Mouse (Mus musculus) lung, embryonic 16.5 days (tissue): ENCODE results near the gene Tnfrsf14. TPM values are rescaled to one million over a fixed set of nuclear protein-coding genes. Genes with fewer than 3 reads are reported as not detected.

Experiments
- ATAC-seq: fragments of 200-750 bp; cut with Nextera tagmentation; 2 replicates; pipeline ENCODE4 v1.8.0; 2017; ENCODE audit warnings: low read depth, mild to moderate bottlenecking, moderate library complexity
- H3K27ac ChIP-seq: fragments of 300-500 bp; sonication (generic); 2 replicates; pipeline ENCODE4 v1.5.1; 2014; ENCODE audit warnings: mild to moderate bottlenecking, control low read depth, low read length
- H3K27me3 ChIP-seq: fragments of 300-500 bp; sonication (generic); 2 replicates; pipeline ENCODE4 v1.6.1; 2014; ENCODE audit warnings: low read depth, low read length, mixed read lengths; ENCODE audit not compliant: control insufficient read depth, insufficient read depth
- H3K36me3 ChIP-seq: fragments of 300-500 bp; sonication (generic); 2 replicates; pipeline ENCODE4 v1.6.1; 2014; ENCODE audit warnings: low read length; ENCODE audit not compliant: control insufficient read depth, insufficient read depth
- H3K4me1 ChIP-seq: fragments of 300-500 bp; sonication (generic); replicated peaks from 2 replicates; pipeline ENCODE4 v1.6.1; 2014; ENCODE audit warnings: low read length, mixed read lengths; ENCODE audit not compliant: control insufficient read depth, insufficient read depth
- H3K4me2 ChIP-seq: fragments of 300-500 bp; sonication (generic); 2 replicates; pipeline ENCODE4 v1.6.1; 2014; ENCODE audit warnings: low read depth, low read length, control low read depth
- H3K4me3 ChIP-seq: fragments of 300-500 bp; sonication (generic); 2 replicates; pipeline ENCODE4 v1.5.1; 2014; ENCODE audit warnings: mild to moderate bottlenecking, low read length, control low read depth
- H3K9ac ChIP-seq: fragments of 300-500 bp; sonication (generic); 2 replicates; pipeline ENCODE4 v1.6.1; 2014; ENCODE audit warnings: low read length, control low read depth
- H3K9me3 ChIP-seq: fragments of 300-500 bp; sonication (generic); 2 replicates; pipeline ENCODE4 v1.6.1; 2016; ENCODE audit warnings: low read length; ENCODE audit not compliant: control insufficient read depth
- WGBS: fragments of 180-500 bp; shearing (Covaris S2); extraction: QIAGEN DNeasy Blood & Tissue Kit; methylation state at CpG from one replicate; pipeline ENCODE4 v1.1.7; 2014; 5-methylcytosine and 5-hydroxymethylcytosine counted together
- polyA plus RNA-seq: library from polyadenylated mRNA; unstranded; fragments of >200 nt; fragmentation: Nextera tagmentation; extraction: Ambion mirVana; gene quantifications from 2 replicates; pipeline ENCODE4 v1.2.1, GENCODE M21; 2015

Gene Tnfrsf14
- polyA plus RNA-seq, 1 experiment from 2014 or later = 1.7 TPM

GRCm38 (mm10) chr4:154962683-154963082 is 34.3 kb upstream of the Tnfrsf14 start:
- Histone ChIP-seq H3K4me3 (no peak overlapping the region), H3K4me1 (peaks cover 40% of the 10 kb centered on the region), H3K4me2 (no peak overlapping the region), H3K36me3 (no peaks in the 10 kb centered on the region), H3K27me3 (peaks cover 52% of the 10 kb centered on the region), H3K27ac (no peak overlapping the region), H3K9ac (no peak overlapping the region), H3K9me3 (no peaks in the 10 kb centered on the region)
- WGBS = 82% methylated on average over 7 of the region's 7 CpGs
- ATAC-seq = no peak

GRCm38 (mm10) chr4:154961911-154962310 is 33.5 kb upstream of the Tnfrsf14 start:
- peaks cover 40% of the 10 kb centered on the region for H3K4me1 ChIP-seq
- no peaks in the 10 kb centered on the region for H3K9me3 ChIP-seq
- peaks cover 52% of the 10 kb centered on the region for H3K27me3 ChIP-seq
- 23% methylated on average over 13 of the region's 13 CpGs for WGBS
- H3K36me3 ChIP-seq = no peaks in the 10 kb centered on the region
- no peak overlapping the region for H3K4me3 ChIP-seq
- H3K9ac ChIP-seq = no peak overlapping the region; the same call in 1 of the 2 replicates
- ATAC-seq = no peak
- no peak overlapping the region for H3K27ac ChIP-seq
- peak overlapping the region; percentile 70 for H3K4me2 ChIP-seq

- Histone ChIP-seq H3K9me3 (no peaks in the 10 kb centered on the region), H3K27me3 (peaks cover 52% of the 10 kb centered on the region), H3K4me1 (peaks cover 40% of the 10 kb centered on the region), H3K9ac (peak overlapping the region; percentile 42), H3K36me3 (no peaks in the 10 kb centered on the region), H3K4me2 (peak overlapping the region; percentile 70), H3K4me3 (peak overlapping the region; percentile 49), H3K27ac (no peak overlapping the region)
- under 1% methylated on average over 46 of the region's 47 CpGs for WGBS
- ATAC-seq = no peak
These were observed 32.9 kb upstream of the Tnfrsf14 start for GRCm38 (mm10) chr4:154961226-154961738.

GRCm38 (mm10) chr4:154960690-154961225 is 32.4 kb upstream of the Tnfrsf14 start, which contains the start of gene Hes5:
TSS of gene Hes5 (plus strand) at chr4:154960923.
- no peak within 1 kb of the TSS for H3K27ac ChIP-seq
- WGBS = under 1% methylated on average over 65 of the region's 65 CpGs
- H3K4me3 ChIP-seq = peak within 1 kb of the TSS; percentile 49
- peaks cover 35% of the 10 kb centered on the region for H3K4me1 ChIP-seq
- peak within 1 kb of the TSS; percentile 46 for H3K9ac ChIP-seq
- peaks cover 54% of the 10 kb centered on the region for H3K27me3 ChIP-seq
- ATAC-seq = no peak
- no peaks in the 10 kb centered on the region for H3K36me3 ChIP-seq
- H3K9me3 ChIP-seq = no peaks in the 10 kb centered on the region
- H3K4me2 ChIP-seq = peak within 1 kb of the TSS; percentile 70

DNA sequence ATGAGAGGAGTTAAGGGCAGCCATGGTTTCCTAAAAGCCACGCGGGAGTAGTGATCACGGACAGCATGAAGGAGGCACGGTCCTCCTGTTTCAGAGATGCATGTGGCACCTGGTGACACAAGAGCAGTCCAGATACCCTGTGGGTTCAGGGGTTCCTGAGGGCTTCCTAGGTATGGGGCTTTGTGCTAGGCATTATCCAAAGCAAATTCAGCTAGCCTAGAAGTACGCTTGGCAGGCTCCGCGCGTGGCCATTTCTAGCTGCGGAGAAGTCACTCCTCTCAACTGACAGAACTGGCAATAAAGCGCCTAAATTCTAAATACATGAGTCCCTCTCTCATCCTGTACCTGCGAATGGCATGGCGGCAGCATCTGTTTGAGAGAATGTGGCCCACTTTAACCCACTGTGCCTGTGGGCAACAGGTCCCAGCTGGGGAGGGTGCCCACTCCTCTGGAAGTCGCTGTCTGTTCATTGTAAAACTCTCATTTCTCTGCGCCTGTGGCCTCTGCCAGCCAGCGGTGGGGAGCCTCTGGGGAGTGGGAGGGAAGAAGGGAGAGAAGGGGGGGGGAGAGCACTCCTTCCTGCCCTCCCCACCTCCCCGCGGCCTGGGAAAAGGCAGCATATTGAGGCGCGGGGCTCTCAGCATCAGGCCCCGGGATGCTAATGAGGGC is 31.8 kb upstream of the Tnfrsf14 start:
- Histone ChIP-seq H3K27ac (no peak overlapping the region), H3K9me3 (no peaks in the 10 kb centered on the region), H3K4me1 (peaks cover 29% of the 10 kb centered on the region), H3K27me3 (peaks cover 58% of the 10 kb centered on the region), H3K9ac (peak overlapping the region; percentile 46; the same call in 1 of the 2 replicates), H3K36me3 (no peaks in the 10 kb centered on the region), H3K4me3 (peak overlapping the region; percentile 49), H3K4me2 (peak overlapping the region; percentile 70)
- WGBS = 26% methylated on average over 20 of the region's 20 CpGs
- ATAC-seq = no peak

- Histone ChIP-seq H3K4me3 (no peak overlapping the region), H3K4me2 (peak overlapping the region; percentile 7; the same call in 1 of the 2 replicates), H3K9ac (no peak overlapping the region), H3K9me3 (no peaks in the 10 kb centered on the region), H3K36me3 (no peaks in the 10 kb centered on the region), H3K27me3 (peaks cover 69% of the 10 kb centered on the region), H3K27ac (no peak overlapping the region), H3K4me1 (peaks cover 25% of the 10 kb centered on the region)
- 17% methylated on average over 8 of the region's 8 CpGs for WGBS
- no peak for ATAC-seq
These were observed 30.3 kb upstream of the Tnfrsf14 start for GRCm38 (mm10) chr4:154958621-154959020.

DNA sequence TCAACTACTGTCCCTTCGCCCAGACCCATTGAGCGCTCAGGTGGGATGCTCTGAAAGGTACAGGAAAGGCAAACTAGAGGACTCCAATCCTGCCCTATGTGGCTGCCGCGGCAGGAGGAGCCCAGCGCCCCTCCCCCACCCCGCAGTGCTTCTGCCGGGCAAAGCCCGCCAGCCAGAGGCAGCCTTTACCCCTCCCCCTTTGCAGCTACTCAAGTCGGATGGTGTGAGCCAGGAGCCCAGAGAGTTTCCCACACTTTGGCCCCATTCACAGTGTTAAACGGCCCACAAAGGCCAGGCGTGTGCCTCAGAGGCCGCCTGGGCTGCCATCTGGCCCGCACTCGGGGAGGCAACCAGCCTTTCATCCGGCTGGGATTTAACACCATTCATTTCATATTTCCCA is 29.8 kb upstream of the Tnfrsf14 start:
- Histone ChIP-seq H3K4me3 (0 out of 2 replicates have a peak overlapping the region, but pooled peaks have one; percentile 0), H3K27me3 (peaks cover 74% of the 10 kb centered on the region), H3K9me3 (no peaks in the 10 kb centered on the region), H3K36me3 (no peaks in the 10 kb centered on the region), H3K4me2 (peak overlapping the region; percentile 7; the same call in 1 of the 2 replicates), H3K27ac (no peak overlapping the region), H3K9ac (no peak overlapping the region), H3K4me1 (peaks cover 22% of the 10 kb centered on the region)
- ATAC-seq = peak; percentile 20; the same call in 1 of the 2 replicates
- WGBS = 2% methylated on average over 15 of the region's 15 CpGs

- peaks cover 74% of the 10 kb centered on the region for H3K27me3 ChIP-seq
- no peak for ATAC-seq
- 35% methylated on average over 13 of the region's 13 CpGs for WGBS
- H3K4me3 ChIP-seq = no peak overlapping the region
- H3K36me3 ChIP-seq = no peaks in the 10 kb centered on the region
- H3K27ac ChIP-seq = no peak overlapping the region
- peaks cover 22% of the 10 kb centered on the region for H3K4me1 ChIP-seq
- no peak overlapping the region for H3K9ac ChIP-seq
- H3K4me2 ChIP-seq = no peak overlapping the region
- H3K9me3 ChIP-seq = no peaks in the 10 kb centered on the region
These were observed 29.1 kb upstream of the Tnfrsf14 start for GRCm38 (mm10) chr4:154957289-154957993.

DNA sequence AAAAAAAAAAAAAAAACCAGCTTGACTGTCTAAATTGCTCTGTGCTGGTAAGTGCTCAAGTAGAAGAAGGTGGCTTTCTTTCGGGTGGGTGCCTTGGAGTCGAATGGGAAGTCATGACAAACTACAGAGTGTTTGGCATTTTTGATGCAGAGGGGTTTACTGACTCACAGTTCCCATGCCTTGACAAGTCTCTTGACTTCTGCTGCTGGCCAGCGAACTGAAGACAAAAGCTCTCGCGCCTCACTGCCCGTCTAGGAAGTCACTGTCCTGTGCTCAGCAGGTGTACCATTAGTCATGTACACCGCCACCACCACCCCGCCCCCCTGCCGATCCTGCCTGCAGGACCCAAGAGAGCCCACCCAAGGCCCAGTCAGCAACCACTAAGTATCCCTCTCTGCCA is 28.2 kb upstream of the Tnfrsf14 start:
- Histone ChIP-seq H3K27ac (no peak overlapping the region), H3K27me3 (peaks cover 74% of the 10 kb centered on the region), H3K9ac (no peak overlapping the region), H3K9me3 (no peaks in the 10 kb centered on the region), H3K36me3 (no peaks in the 10 kb centered on the region), H3K4me1 (peaks cover 21% of the 10 kb centered on the region), H3K4me3 (no peak overlapping the region), H3K4me2 (no peak overlapping the region)
- 48% methylated on average over 9 of the region's 9 CpGs for WGBS
- ATAC-seq = no peak
